Mouse (Mus musculus) testis, adult 2 months (tissue): Measurements from ENCODE around the gene Cttn.

ENCODE experiments used
- CTCF ChIP-seq: fragments of 200-500 bp; IDR thresholded peaks from 2 replicates; pipeline ENCODE4 v1.5.1; 2012; ENCODE audit warnings: low read depth, mild to moderate bottlenecking, inconsistent platforms, low read length, moderate library complexity; ENCODE audit not compliant: control insufficient read depth, insufficient read depth, insufficient replicate concordance
- POLR2A ChIP-seq: fragments of 200-500 bp; IDR thresholded peaks from 2 replicates; pipeline ENCODE4 v1.6.1; 2012; ENCODE audit warnings: low read depth, mild to moderate bottlenecking, inconsistent platforms, low read length, moderate library complexity; ENCODE audit not compliant: control insufficient read depth

DNA sequence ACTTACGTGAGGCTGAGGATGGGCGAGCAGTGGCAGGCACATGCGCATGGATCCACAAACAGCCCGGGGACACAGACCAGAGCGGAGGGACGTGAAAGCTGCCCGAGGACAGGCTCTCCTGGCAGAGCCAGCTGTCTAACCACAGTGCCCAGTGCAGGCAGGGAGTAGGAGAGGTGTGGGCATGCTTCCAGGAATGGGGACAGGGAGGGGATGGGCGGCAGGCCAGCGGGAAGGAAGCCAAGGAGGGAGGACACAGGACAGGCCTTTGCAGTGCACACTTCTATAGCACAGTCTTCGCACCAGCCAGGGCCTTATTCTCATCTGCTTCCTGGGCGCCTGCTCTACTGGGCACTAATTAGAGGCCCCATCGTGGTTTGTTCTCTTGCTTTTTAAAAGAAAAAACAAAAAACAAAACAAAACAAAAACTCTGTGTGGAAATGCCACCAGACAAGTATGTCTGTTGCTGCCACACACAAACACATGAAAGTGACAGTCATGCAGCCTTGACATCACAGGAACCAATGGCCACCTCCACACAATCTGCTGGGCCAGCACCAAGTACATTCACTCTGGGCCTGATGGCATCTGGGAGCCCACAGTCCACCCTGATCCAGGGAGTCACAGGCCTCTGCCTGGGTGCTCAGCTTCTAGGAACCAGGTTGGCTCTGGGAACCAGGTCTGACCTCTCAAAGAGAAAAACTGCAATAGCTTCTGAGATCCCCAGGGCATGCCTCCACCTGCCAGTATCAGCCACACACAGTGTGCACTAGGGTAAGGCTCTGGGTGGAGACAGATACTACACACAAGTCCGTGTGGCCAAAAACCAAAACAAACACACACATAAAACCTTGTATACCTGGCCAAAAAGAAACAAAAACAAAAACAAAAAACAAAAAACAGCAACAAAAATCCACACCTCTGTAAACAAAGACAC lies 20.9 kb downstream of the Cttn start:
- TF ChIP-seq CTCF (no peak), POLR2A (no peak)
